Mouse (Mus musculus): ENCODE results near the gene Kti12. TPM values are rescaled to one million over a fixed set of nuclear protein-coding genes. Genes with fewer than 3 reads are reported as not detected.
A peak's percentile ranks its signal among the peaks of the same experiment; 100 is the strongest.

Gene Kti12
- total and polyA plus RNA-seq, 3 experiments: 20.3 to 23.3 (median 22.9) TPM

DNA sequence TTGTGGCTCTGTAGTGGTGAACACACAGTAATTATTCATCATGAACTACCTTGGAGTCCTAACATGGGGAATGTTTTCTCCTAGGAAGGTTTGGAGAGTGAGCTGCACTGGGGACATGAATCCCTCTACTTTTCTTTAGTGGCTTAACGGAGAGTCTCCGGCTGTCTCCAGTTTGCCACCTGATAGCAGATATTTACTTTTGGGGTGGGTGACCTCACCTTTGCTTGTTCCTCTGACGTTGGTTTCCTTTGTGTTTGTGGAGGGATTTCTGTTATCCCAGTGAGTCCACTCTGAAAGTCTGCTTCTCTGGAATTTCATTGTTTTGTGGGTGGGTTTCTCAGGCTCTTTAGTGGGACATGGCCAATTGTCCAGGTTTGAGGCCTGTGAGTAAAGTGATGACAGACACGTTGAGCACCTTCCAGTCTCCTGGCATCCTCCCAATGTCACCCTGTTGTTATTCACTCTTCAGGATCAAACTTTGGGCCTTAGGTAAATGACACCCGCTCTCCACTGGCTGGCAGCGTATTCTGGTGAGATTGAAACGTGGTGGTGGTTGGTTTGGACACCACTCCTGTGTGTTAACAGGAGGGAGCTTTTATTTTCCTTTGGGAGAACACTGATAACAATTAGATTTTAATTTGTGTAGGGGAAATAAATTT, 5.5 kb upstream of the Kti12 start:
- intact Hi-C loops (cut with DNase I): no loop called here
- Histone ChIP-seq H3K27ac (no peak overlapping the region), H3K36me3 (ENCODE audit: control insufficient read depth, insufficient read depth, low read length) (peaks cover 11% of the 10 kb centered on the region), H3K79me2 (replicated peaks; ENCODE audit: control insufficient read depth, insufficient read depth, low read length) (peaks cover 3% of the 10 kb centered on the region; the same call in 1 of the 2 replicates), H3K27me3 (ENCODE audit: control insufficient read depth, insufficient read depth, low read length) (no peaks in the 10 kb centered on the region), H3K4me1 (ENCODE audit: control insufficient read depth, insufficient read depth, low read length) (peaks cover 1% of the 10 kb centered on the region; the same call in 1 of the 2 replicates), H3K4me3 (no peak overlapping the region), H3K9ac (ENCODE audit: low read depth, low read length) (no peak overlapping the region)
- no peak for TF ChIP-seq POLR2A (IDR thresholded peaks at IDR 0.05; ENCODE audit: insufficient read depth, low read depth, low read length)
- TF ChIP-seq EP300 (IDR thresholded peaks at IDR 0.05; ENCODE audit: insufficient read depth, low read depth, low read length): no peak
- TF ChIP-seq CTCF (IDR thresholded peaks at IDR 0.05): no peak
- DNase-seq: no peak
- WGBS: 57% methylated on average over 7 of the region's 7 CpGs

DNA sequence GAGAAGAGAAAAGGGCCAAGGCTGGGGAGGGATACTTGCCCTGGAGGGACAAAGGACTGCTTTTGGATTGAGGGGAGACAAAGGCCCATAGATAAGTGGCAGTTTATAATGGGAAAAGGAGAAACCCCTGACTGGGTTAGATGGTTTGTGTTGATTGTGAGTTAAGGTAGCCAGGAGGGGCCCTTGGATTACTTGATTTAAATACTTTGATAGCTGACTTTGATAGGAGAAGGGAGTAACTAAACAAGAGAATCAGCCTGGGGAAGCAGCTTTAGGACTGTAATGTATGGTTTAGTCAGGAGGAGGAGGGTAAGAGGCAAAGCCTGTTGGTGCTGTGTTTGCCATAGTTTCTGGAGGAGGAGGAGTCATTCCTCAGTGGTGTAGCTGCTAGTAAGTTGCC, 4.2 kb upstream of the Kti12 start:
- Histone ChIP-seq H3K36me3 (ENCODE audit: control insufficient read depth, insufficient read depth, low read length) (peaks cover 6% of the 10 kb centered on the region), H3K9ac (ENCODE audit: low read depth, low read length) (no peak overlapping the region), H3K79me2 (replicated peaks; ENCODE audit: control insufficient read depth, insufficient read depth, low read length) (peaks cover 3% of the 10 kb centered on the region; the same call in 1 of the 2 replicates), H3K27ac (no peak overlapping the region), H3K4me1 (ENCODE audit: control insufficient read depth, insufficient read depth, low read length) (0 out of 2 replicates have a peak, but pooled peaks cover 2% of the 10 kb centered on the region), H3K4me3 (no peak overlapping the region), H3K27me3 (ENCODE audit: control insufficient read depth, insufficient read depth, low read length) (no peaks in the 10 kb centered on the region)
- intact Hi-C loops (cut with DNase I): no loop called here
- TF ChIP-seq POLR2A (IDR thresholded peaks at IDR 0.05; ENCODE audit: insufficient read depth, low read depth, low read length): no peak
- no peak for TF ChIP-seq CTCF (IDR thresholded peaks at IDR 0.05)
- TF ChIP-seq EP300 (IDR thresholded peaks at IDR 0.05; ENCODE audit: insufficient read depth, low read depth, low read length): no peak
- no peak for DNase-seq

DNA sequence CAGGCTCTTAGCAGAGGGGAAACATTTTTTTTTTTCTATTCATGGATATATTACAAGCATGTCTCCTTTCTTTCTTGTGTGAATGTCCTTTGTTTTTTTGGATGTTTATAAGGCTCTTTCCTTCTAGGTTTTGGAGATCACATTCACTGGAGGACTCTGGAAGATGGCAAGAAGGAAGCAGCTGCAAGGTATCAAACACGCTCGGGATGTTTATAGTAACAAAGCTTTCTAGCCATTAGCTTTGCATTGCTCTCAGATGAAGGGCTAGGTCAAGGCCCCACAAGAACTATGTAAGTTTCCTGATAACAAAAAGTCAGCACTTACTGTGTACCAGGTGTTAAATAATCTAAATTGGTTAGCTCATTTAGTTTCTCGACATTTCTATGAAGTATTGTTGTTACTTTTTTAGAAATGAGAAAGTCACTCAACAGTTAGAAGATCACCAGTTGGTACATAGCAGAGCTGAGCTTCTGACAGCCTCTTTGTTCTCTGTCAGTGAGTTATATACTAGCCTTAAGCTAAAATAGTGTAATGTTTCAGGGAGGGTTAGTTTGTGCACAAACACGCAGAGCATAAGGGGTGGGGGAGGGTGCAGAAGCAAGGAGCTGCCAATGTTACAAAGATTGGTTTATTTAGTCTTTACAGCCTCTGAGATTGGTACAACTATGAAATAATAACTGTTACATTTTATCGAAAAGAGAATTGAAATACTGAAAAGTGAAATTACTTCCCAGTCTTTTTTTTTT, 1.6 kb upstream of the Kti12 start:
- WGBS: 69% methylated on average over 5 of the region's 5 CpGs
- TF ChIP-seq POLR2A (IDR thresholded peaks at IDR 0.05; ENCODE audit: insufficient read depth, low read depth, low read length): no peak
- 0 out of 2 replicates have a peak, but pooled peaks cover 1% of the 10 kb centered on the region for H3K79me2 ChIP-seq (replicated peaks; ENCODE audit: control insufficient read depth, insufficient read depth, low read length)
- H3K36me3 ChIP-seq (ENCODE audit: control insufficient read depth, insufficient read depth, low read length): peaks cover 19% of the 10 kb centered on the region
- intact Hi-C loops (cut with DNase I): loop anchor here (5.0 kb wide), 1 partner anchor 49 kb away; no protein-coding TSS in a partner anchor
- no peak overlapping the region for H3K4me3 ChIP-seq
- no peak overlapping the region for H3K27ac ChIP-seq
- no peak overlapping the region for H3K9ac ChIP-seq (ENCODE audit: low read depth, low read length)
- H3K4me1 ChIP-seq (ENCODE audit: control insufficient read depth, insufficient read depth, low read length): peaks cover 5% of the 10 kb centered on the region
- H3K27me3 ChIP-seq (ENCODE audit: control insufficient read depth, insufficient read depth, low read length): no peaks in the 10 kb centered on the region
- DNase-seq: no peak

DNA sequence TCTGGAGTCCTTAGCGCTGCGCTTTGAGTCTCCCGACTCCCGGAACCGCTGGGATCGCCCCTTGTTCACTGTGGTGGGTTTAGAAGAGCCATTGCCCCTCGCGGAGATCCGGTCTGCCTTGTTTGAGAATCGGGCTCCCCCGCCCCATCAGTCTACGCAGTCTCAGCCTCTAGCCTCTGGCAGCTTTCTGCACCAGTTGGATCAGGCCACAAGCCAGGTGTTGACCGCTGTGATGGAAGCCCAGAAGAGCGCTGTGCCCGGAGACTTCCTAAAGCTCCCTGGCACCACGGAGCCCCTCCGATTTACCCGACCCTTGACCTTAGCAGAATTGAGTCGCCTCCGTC, 892 bp downstream of the Kti12 start, which contains the start of gene A730015C16Rik:
Gene A730015C16Rik (minus strand): TSS at position 115 of the 344 bp plus-strand sequence.
- TF ChIP-seq EP300 (IDR thresholded peaks at IDR 0.05; ENCODE audit: insufficient read depth, low read depth, low read length): no peak
- TF ChIP-seq CTCF (IDR thresholded peaks at IDR 0.05): no peak
- TF ChIP-seq POLR2A (IDR thresholded peaks at IDR 0.05; ENCODE audit: insufficient read depth, low read depth, low read length): no peak
- no peaks in the 10 kb centered on the region for H3K27me3 ChIP-seq (ENCODE audit: control insufficient read depth, insufficient read depth, low read length)
- peak in 1 of 2 experiments; percentile 50 for DNase-seq
- peaks cover 19% of the 10 kb centered on the region for H3K36me3 ChIP-seq (ENCODE audit: control insufficient read depth, insufficient read depth, low read length)
- H3K79me2 ChIP-seq (replicated peaks; ENCODE audit: control insufficient read depth, insufficient read depth, low read length): 0 out of 2 replicates have a peak, but pooled peaks cover 3% of the 10 kb centered on the region
- peaks cover 5% of the 10 kb centered on the region for H3K4me1 ChIP-seq (ENCODE audit: control insufficient read depth, insufficient read depth, low read length)
- peak within 1 kb of the TSS; percentile 92 for H3K27ac ChIP-seq
- 3% methylated on average over 20 of the region's 20 CpGs for WGBS
- intact Hi-C loops (cut with DNase I): loop anchor here (5.0 kb wide), 1 partner anchor 51 kb away; no protein-coding TSS in a partner anchor
- peak within 1 kb of the TSS; percentile 88 for H3K4me3 ChIP-seq
- H3K9ac ChIP-seq (ENCODE audit: low read depth, low read length): peak within 1 kb of the TSS; percentile 86

DNA sequence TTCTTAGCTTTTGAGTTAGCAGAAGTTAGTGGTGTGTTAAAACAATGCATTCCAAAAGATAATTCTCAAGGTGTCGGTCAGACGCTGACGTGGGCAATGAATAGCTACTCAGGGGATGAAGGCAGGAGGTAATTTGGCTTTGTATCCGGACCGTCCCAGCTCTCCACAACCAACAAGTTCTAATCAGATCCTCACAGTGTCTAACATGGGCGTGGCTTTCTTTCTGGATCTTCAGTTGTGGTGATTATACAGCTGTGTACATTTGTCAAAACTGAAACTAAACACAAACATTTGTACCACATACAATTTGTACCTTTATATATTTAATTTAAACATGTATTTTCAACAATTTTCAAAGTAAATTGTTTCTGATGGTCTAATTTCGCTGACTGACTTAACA, 19.2 kb downstream of the Kti12 start:
- DNase-seq: no peak
- H3K4me1 ChIP-seq (ENCODE audit: control insufficient read depth, insufficient read depth, low read length): no peaks in the 10 kb centered on the region; the same call in 1 of the 2 replicates
- intact Hi-C loops (cut with DNase I): loop anchor here (5.0 kb wide), 1 partner anchor 170 kb away; no protein-coding TSS in a partner anchor
- TF ChIP-seq POLR2A (IDR thresholded peaks at IDR 0.05; ENCODE audit: insufficient read depth, low read depth, low read length): no peak
- no peak for TF ChIP-seq EP300 (IDR thresholded peaks at IDR 0.05; ENCODE audit: insufficient read depth, low read depth, low read length)
- no peak for TF ChIP-seq CTCF (IDR thresholded peaks at IDR 0.05)
- no peak overlapping the region for H3K9ac ChIP-seq (ENCODE audit: low read depth, low read length)
- H3K4me3 ChIP-seq: no peak overlapping the region
- WGBS: 67% methylated on average over 7 of the region's 7 CpGs
- H3K27me3 ChIP-seq (ENCODE audit: control insufficient read depth, insufficient read depth, low read length): no peaks in the 10 kb centered on the region
- H3K79me2 ChIP-seq (replicated peaks; ENCODE audit: control insufficient read depth, insufficient read depth, low read length): no peaks in the 10 kb centered on the region
- no peaks in the 10 kb centered on the region for H3K36me3 ChIP-seq (ENCODE audit: control insufficient read depth, insufficient read depth, low read length)
- H3K27ac ChIP-seq: no peak overlapping the region
